Mouse (Mus musculus): ENCODE measurements around the gene Rere. TPM values are rescaled to one million over a fixed set of nuclear protein-coding genes. Genes with fewer than 3 reads are reported as not detected.

Rere gene
- polyA plus RNA-seq, 1 experiment from 2014 or later, result 31.9 TPM

DNA sequence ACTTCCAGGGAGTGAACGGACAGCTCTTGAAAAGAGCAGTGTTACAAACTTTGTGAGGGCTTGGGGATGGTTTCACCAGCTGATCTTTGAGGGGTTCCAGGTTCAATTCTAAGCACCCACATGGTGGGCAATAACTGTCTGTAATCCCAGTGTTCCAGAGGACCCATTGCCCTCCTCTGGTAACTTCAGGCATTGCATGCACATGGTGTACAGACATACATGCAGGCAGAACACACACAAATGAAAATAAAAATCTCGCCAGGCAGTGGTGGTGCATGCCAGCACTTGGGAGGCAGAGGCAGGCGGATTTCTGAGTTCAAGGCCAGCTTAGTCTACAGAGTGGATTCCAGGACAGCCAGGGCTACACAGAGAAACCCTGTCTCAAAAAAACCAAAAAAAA, 10.5 kb downstream of the Rere start:
- ATAC-seq (ENCODE audit: borderline replicate concordance, extremely low read depth, low FRiP score, low TSS enrichment), result no peak
- Histone ChIP-seq H3K27ac (no peak overlapping the region), H3K9me3 (no peaks in the 10 kb centered on the region), H3K36me3 (no peaks in the 10 kb centered on the region), H3K4me1 (peaks cover 3% of the 10 kb centered on the region; the same call in 1 of the 2 replicates), H3K27me3 (no peaks in the 10 kb centered on the region), H3K4me2 (no peak overlapping the region), H3K4me3 (no peak overlapping the region), H3K9ac (no peak overlapping the region)
- WGBS, result 92% methylated on average over 3 of the region's 3 CpGs

GRCm38 (mm10) chr4:150294870-150295269, 13.4 kb downstream of the Rere start:
- H3K4me3 ChIP-seq, result no peak overlapping the region
- no peak overlapping the region for H3K27ac ChIP-seq
- no peak overlapping the region for H3K4me2 ChIP-seq
- no peaks in the 10 kb centered on the region for H3K9me3 ChIP-seq
- 94% methylated on average over 7 of the region's 7 CpGs for WGBS
- H3K27me3 ChIP-seq, result no peaks in the 10 kb centered on the region
- no peaks in the 10 kb centered on the region for H3K4me1 ChIP-seq
- H3K9ac ChIP-seq, result no peak overlapping the region
- no peak for ATAC-seq (ENCODE audit: borderline replicate concordance, extremely low read depth, low FRiP score, low TSS enrichment)
- H3K36me3 ChIP-seq, result no peaks in the 10 kb centered on the region

- no peaks in the 10 kb centered on the region for H3K4me1 ChIP-seq
- H3K9ac ChIP-seq, result no peak overlapping the region
- ATAC-seq (ENCODE audit: borderline replicate concordance, extremely low read depth, low FRiP score, low TSS enrichment), result no peak
- H3K9me3 ChIP-seq, result no peaks in the 10 kb centered on the region
- H3K4me2 ChIP-seq, result no peak overlapping the region
- no peaks in the 10 kb centered on the region for H3K27me3 ChIP-seq
- H3K36me3 ChIP-seq, result no peaks in the 10 kb centered on the region
- no peak overlapping the region for H3K27ac ChIP-seq
- no peak overlapping the region for H3K4me3 ChIP-seq
- 92% methylated on average over 7 of the region's 7 CpGs for WGBS
These were observed 14.5 kb downstream of the Rere start for GRCm38 (mm10) chr4:150295966-150296365.

DNA sequence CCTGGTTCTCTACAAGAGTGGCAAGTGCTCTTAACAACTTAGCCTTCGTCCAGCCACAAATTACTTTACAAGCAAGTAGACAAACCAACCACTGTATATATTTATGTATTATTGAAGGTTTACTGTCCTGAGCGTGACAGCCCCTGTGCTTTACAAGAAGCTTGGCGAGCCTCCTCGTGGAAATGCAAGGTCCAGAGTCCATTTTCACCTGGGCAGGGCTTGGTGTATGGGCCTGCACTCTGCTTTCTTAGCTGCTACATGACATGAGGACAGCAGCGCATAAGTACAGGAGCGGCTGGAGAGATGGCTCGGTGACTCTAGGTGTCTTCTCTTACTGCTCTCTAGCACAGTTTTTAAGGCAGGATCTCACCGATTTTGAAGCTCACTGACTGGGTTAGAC, 21.3 kb downstream of the Rere start:
- peaks cover 28% of the 10 kb centered on the region for H3K4me1 ChIP-seq
- no peaks in the 10 kb centered on the region for H3K36me3 ChIP-seq
- no peak overlapping the region for H3K4me2 ChIP-seq
- H3K4me3 ChIP-seq, result no peak overlapping the region
- ATAC-seq (ENCODE audit: borderline replicate concordance, extremely low read depth, low FRiP score, low TSS enrichment), result no peak
- H3K27ac ChIP-seq, result no peak overlapping the region
- H3K9ac ChIP-seq, result no peak overlapping the region
- WGBS, result 91% methylated on average over 8 of the region's 8 CpGs
- H3K27me3 ChIP-seq, result no peaks in the 10 kb centered on the region
- no peaks in the 10 kb centered on the region for H3K9me3 ChIP-seq

GRCm38 (mm10) chr4:150306701-150307100, 25.3 kb downstream of the Rere start:
- Histone ChIP-seq H3K9ac (no peak overlapping the region), H3K36me3 (no peaks in the 10 kb centered on the region), H3K27ac (peak overlapping the region; percentile 39; the same call in 1 of the 2 replicates), H3K27me3 (no peaks in the 10 kb centered on the region), H3K4me3 (no peak overlapping the region), H3K9me3 (no peaks in the 10 kb centered on the region), H3K4me1 (peaks cover 41% of the 10 kb centered on the region), H3K4me2 (0 out of 2 replicates have a peak overlapping the region, but pooled peaks have one; percentile 4)
- WGBS, result 40% methylated on average over 2 of the region's 2 CpGs
- peak; percentile 35; the same call in 1 of the 2 replicates for ATAC-seq (ENCODE audit: borderline replicate concordance, extremely low read depth, low FRiP score, low TSS enrichment)

GRCm38 (mm10) chr4:150307226-150307625, 25.8 kb downstream of the Rere start:
- Histone ChIP-seq H3K9ac (no peak overlapping the region), H3K4me1 (peaks cover 45% of the 10 kb centered on the region), H3K27me3 (no peaks in the 10 kb centered on the region), H3K4me2 (no peak overlapping the region), H3K36me3 (no peaks in the 10 kb centered on the region), H3K27ac (0 out of 2 replicates have a peak overlapping the region, but pooled peaks have one; percentile 39), H3K4me3 (no peak overlapping the region), H3K9me3 (no peaks in the 10 kb centered on the region)
- ATAC-seq (ENCODE audit: borderline replicate concordance, extremely low read depth, low FRiP score, low TSS enrichment), result no peak
- 82% methylated on average over 1 of the region's 1 CpGs for whole genome bisulfite sequencing

GRCm38 (mm10) chr4:150311431-150311830, 30.0 kb downstream of the Rere start:
- no peaks in the 10 kb centered on the region for H3K9me3 ChIP-seq
- 56% methylated on average over 2 of the region's 2 CpGs for WGBS
- no peaks in the 10 kb centered on the region for H3K27me3 ChIP-seq
- no peaks in the 10 kb centered on the region for H3K36me3 ChIP-seq
- H3K4me3 ChIP-seq, result no peak overlapping the region
- no peak overlapping the region for H3K4me2 ChIP-seq
- H3K9ac ChIP-seq, result no peak overlapping the region
- no peak for ATAC-seq (ENCODE audit: borderline replicate concordance, extremely low read depth, low FRiP score, low TSS enrichment)
- H3K27ac ChIP-seq, result peak overlapping the region; percentile 29; the same call in 1 of the 2 replicates
- H3K4me1 ChIP-seq, result peaks cover 36% of the 10 kb centered on the region

DNA sequence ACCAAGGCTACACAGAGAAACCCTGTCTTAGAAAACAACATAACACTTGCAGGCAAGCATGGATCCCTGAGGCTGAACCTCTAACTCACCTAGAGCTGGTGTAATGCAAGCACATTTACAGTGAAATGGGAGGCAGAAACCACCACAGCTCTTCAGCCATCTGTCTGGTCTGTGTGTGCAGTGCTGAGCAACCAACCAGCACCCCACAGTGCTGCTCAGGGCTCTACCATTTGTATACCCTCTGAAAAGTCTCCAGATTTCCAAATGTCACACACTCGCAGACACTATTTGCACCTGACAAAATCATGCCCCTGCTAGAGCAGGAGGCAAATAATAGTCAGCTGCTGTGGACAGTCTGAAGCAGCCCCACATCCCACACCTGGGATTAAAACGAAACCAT, 31.2 kb downstream of the Rere start:
- H3K9ac ChIP-seq, result no peak overlapping the region
- H3K27ac ChIP-seq, result no peak overlapping the region
- peaks cover 28% of the 10 kb centered on the region for H3K4me1 ChIP-seq
- no peaks in the 10 kb centered on the region for H3K9me3 ChIP-seq
- WGBS, result 88% methylated on average over 2 of the region's 2 CpGs
- no peaks in the 10 kb centered on the region for H3K36me3 ChIP-seq
- H3K4me2 ChIP-seq, result no peak overlapping the region
- ATAC-seq (ENCODE audit: borderline replicate concordance, extremely low read depth, low FRiP score, low TSS enrichment), result no peak
- no peaks in the 10 kb centered on the region for H3K27me3 ChIP-seq
- H3K4me3 ChIP-seq, result no peak overlapping the region

GRCm38 (mm10) chr4:150315301-150315700, 33.9 kb downstream of the Rere start:
- Histone ChIP-seq H3K9ac (no peak overlapping the region), H3K4me2 (no peak overlapping the region), H3K27me3 (no peaks in the 10 kb centered on the region), H3K27ac (no peak overlapping the region), H3K4me1 (peaks cover 20% of the 10 kb centered on the region), H3K4me3 (no peak overlapping the region), H3K9me3 (no peaks in the 10 kb centered on the region), H3K36me3 (no peaks in the 10 kb centered on the region)
- 93% methylated on average over 19 of the region's 19 CpGs for WGBS
- no peak for ATAC-seq (ENCODE audit: borderline replicate concordance, extremely low read depth, low FRiP score, low TSS enrichment)

DNA sequence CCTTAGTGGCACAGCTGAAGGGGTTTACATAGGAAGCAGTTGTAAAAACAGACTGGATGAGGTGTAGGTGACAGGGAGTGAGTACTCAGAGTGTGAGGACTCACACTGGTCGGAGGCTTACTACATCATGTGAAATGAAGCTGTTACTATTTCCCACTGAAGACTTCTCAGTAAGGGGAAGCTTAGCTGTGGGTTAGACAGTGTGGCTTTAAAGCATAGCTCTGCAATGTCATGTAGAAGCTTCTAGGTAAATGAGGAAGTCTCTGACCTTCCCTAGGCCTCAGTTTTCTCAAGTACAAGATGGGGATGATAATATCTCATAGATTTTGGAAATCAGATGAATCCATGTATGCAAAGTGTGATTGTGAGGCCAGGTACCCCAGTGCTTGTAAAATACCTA, 35.1 kb downstream of the Rere start:
- H3K36me3 ChIP-seq, result no peaks in the 10 kb centered on the region
- H3K9me3 ChIP-seq, result no peaks in the 10 kb centered on the region
- peaks cover 15% of the 10 kb centered on the region for H3K4me1 ChIP-seq
- no peak overlapping the region for H3K9ac ChIP-seq
- H3K4me2 ChIP-seq, result no peak overlapping the region
- no peaks in the 10 kb centered on the region for H3K27me3 ChIP-seq
- H3K27ac ChIP-seq, result no peak overlapping the region
- no peak for ATAC-seq (ENCODE audit: borderline replicate concordance, extremely low read depth, low FRiP score, low TSS enrichment)
- WGBS, result 50% methylated on average over 1 of the region's 1 CpGs
- no peak overlapping the region for H3K4me3 ChIP-seq

GRCm38 (mm10) chr4:150325046-150325801, 43.8 kb downstream of the Rere start:
- Histone ChIP-seq H3K27ac (no peak overlapping the region), H3K36me3 (no peaks in the 10 kb centered on the region), H3K27me3 (no peaks in the 10 kb centered on the region), H3K9ac (no peak overlapping the region), H3K4me2 (no peak overlapping the region), H3K4me1 (no peaks in the 10 kb centered on the region), H3K9me3 (no peaks in the 10 kb centered on the region), H3K4me3 (no peak overlapping the region)
- no peak for ATAC-seq (ENCODE audit: borderline replicate concordance, extremely low read depth, low FRiP score, low TSS enrichment)
- 74% methylated on average over 3 of the region's 3 CpGs for WGBS

GRCm38 (mm10) chr4:150326005-150326404, 44.6 kb downstream of the Rere start:
- no peak overlapping the region for H3K27ac ChIP-seq
- H3K4me3 ChIP-seq, result no peak overlapping the region
- no peaks in the 10 kb centered on the region for H3K4me1 ChIP-seq
- ATAC-seq (ENCODE audit: borderline replicate concordance, extremely low read depth, low FRiP score, low TSS enrichment), result no peak
- no peaks in the 10 kb centered on the region for H3K27me3 ChIP-seq
- 82% methylated on average over 2 of the region's 2 CpGs for WGBS
- H3K9me3 ChIP-seq, result no peaks in the 10 kb centered on the region
- no peak overlapping the region for H3K9ac ChIP-seq
- no peaks in the 10 kb centered on the region for H3K36me3 ChIP-seq
- no peak overlapping the region for H3K4me2 ChIP-seq
